Mouse (Mus musculus): ENCODE results near the gene Arhgef33. TPM values are rescaled to one million over a fixed set of nuclear protein-coding genes. Genes with fewer than 3 reads are reported as not detected.

Arhgef33 gene
- polyA plus RNA-seq (2014; fragmentation: Illumina TruSeq; extraction: RNeasy Lipid Tissue Mini Kit (QIAGEN cat#74804); ENCODE audit: low read depth, low replicate concordance) = 4.1 TPM

DNA sequence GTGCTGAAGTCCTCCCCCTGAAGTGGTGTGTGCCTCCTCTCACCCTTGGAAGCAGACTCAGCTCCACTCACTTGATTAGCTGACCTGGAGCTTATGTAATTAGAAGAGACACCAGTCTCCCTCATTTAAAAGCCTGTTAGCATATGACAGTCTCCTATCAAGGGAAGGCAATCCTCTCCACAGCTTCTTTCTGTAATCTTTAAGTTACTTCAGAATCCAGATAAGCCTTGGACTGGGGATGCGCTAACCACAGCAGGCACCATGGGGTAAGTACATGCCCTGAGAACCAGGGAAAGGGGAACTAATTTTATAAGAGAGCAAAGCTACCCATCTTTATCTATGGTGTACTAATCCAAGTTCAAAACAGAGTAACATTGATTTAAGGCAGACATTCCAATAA, at the start of gene Arhgef33:
Arhgef33 (plus strand) TSS at position 157 of the 400 bp plus-strand sequence.

DNA sequence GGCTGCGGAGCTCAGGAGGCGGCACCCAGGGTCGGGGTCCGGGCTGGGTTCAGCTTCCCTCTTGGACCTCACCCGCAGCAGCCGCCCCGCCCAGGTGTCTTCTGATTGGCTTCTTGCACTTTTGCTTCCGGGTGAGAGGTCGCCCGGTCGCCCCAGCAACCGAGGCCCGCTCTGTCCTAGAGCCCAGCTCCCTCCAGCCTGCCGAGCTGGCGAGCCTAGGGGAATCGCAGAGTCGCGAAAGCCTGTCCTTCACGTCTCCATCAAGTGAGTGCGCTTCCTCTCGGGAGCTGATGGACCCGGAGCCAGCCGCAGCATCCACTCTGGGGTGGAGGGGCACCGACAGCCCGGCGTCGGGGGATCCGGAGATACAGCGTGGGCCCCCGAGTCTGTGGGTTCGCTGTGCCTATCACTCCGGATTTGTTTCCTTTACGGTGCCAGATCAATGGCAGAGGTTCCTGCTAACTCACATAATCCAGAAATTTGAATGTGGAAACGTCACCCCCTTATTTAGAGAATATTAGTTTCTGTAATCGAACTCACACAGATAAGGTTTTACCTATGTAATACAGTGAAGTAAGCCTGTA, 17.0 kb upstream of the Arhgef33 start, which contains the start of the genes Morn2 and Dhx57:
Morn2 (plus strand) TSS at position 130 of the 584 bp plus-strand sequence.
Dhx57 (minus strand) TSS at position 403 of the 584 bp plus-strand sequence.

DNA sequence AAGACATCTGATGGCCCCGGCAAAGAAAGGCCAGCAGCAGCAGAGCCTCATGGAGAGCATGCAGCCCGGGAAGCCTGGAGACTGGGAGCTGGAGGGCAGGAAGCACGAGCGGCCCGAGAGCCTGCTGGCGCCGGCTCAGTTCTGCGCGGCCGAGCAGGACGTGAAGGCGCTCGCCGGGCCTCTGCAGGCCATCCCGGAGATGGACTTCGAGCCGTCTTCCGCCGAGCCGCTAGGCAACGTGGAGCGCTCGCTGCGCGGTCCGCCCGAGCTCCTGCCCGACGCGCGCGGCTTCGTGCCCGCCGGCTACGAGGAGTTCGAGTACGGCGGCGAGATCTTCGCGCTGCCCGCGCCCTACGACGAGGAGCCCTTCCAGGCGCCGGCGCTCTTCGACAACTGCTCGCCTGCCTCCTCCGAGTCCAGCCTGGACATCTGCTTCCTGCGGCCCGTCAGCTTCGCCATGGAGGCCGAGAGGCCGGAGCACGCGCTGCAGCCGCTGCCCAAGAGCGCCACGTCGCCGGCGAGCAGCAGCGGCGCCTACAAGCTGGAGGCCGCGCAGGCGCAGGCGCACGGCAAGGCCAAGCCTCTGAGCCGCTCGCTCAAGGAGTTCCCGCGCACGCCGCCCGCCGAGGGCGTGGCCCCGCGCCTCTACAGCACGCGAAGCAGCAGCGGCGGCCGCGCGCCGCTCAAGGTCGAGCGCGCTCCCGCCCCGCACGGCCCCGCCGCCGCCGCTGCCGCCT, 66.0 kb downstream of the Arhgef33 start, which contains the start of gene Gm10190:
Gm10190 (minus strand) TSS at position 553 of the 737 bp plus-strand sequence.

Other genes with a start within 250 kb of the Arhgef33 start
- 30.7 TPM for gene Hnrnpll, start 245.1 kb upstream of the Arhgef33 start, polyA plus RNA-seq (2014; fragmentation: Illumina TruSeq; extraction: RNeasy Lipid Tissue Mini Kit (QIAGEN cat#74804); ENCODE audit: low read depth, low replicate concordance)
- gene Galm, start 179.9 kb upstream of the Arhgef33 start, polyA plus RNA-seq (2014; fragmentation: Illumina TruSeq; extraction: RNeasy Lipid Tissue Mini Kit (QIAGEN cat#74804); ENCODE audit: low read depth, low replicate concordance) = 22.7 TPM
- gene Srsf7, start 100.1 kb upstream of the Arhgef33 start, polyA plus RNA-seq (2014; fragmentation: Illumina TruSeq; extraction: RNeasy Lipid Tissue Mini Kit (QIAGEN cat#74804); ENCODE audit: low read depth, low replicate concordance) = 119 TPM
- gene Ttc39d, start 99.9 kb upstream of the Arhgef33 start, polyA plus RNA-seq (2014; fragmentation: Illumina TruSeq; extraction: RNeasy Lipid Tissue Mini Kit (QIAGEN cat#74804); ENCODE audit: low read depth, low replicate concordance) = 6.6 TPM
- 11.3 TPM for gene Gemin6, start 83.0 kb upstream of the Arhgef33 start, polyA plus RNA-seq (2014; fragmentation: Illumina TruSeq; extraction: RNeasy Lipid Tissue Mini Kit (QIAGEN cat#74804); ENCODE audit: low read depth, low replicate concordance)
- 29.3 TPM for gene Morn2, start 17.2 kb upstream of the Arhgef33 start, polyA plus RNA-seq (2014; fragmentation: Illumina TruSeq; extraction: RNeasy Lipid Tissue Mini Kit (QIAGEN cat#74804); ENCODE audit: low read depth, low replicate concordance)
- gene Dhx57, start 16.9 kb upstream of the Arhgef33 start, polyA plus RNA-seq (2014; fragmentation: Illumina TruSeq; extraction: RNeasy Lipid Tissue Mini Kit (QIAGEN cat#74804); ENCODE audit: low read depth, low replicate concordance) = 10.7 TPM
- not detected for gene Gm10190, start 66.1 kb downstream of the Arhgef33 start, polyA plus RNA-seq (2014; fragmentation: Illumina TruSeq; extraction: RNeasy Lipid Tissue Mini Kit (QIAGEN cat#74804); ENCODE audit: low read depth, low replicate concordance)
- gene Sos1, start 173.0 kb downstream of the Arhgef33 start, polyA plus RNA-seq (2014; fragmentation: Illumina TruSeq; extraction: RNeasy Lipid Tissue Mini Kit (QIAGEN cat#74804); ENCODE audit: low read depth, low replicate concordance) = 9.6 TPM

Measured in adipose tissue, adult 10 weeks (tissue).